Mouse (Mus musculus) heart, adult 2 months (tissue): Measurements from ENCODE around the gene Zmiz1.

Experiments used
- CTCF ChIP-seq: fragments of 200-600 bp; IDR thresholded peaks from 2 replicates; pipeline ENCODE4 v1.8.1; 2022; ENCODE audit warnings: antibody characterized with exemption, mild to moderate bottlenecking, moderate library complexity
- POLR2A ChIP-seq: fragments of 200-500 bp; IDR thresholded peaks from 2 replicates; pipeline ENCODE4 v1.6.1; 2011; ENCODE audit warnings: mild to moderate bottlenecking, low read depth, low read length, control low read depth; ENCODE audit not compliant: insufficient read depth

- no peak for TF ChIP-seq CTCF
- no peak for TF ChIP-seq POLR2A
Measured at GRCm38 (mm10) chr14:25496116-25496515, 37.1 kb downstream of the Zmiz1 start.
